Mouse (Mus musculus): ENCODE data around the gene Cldn20.
A peak's percentile ranks its signal among the peaks of the same experiment; 100 is the strongest.

Gene Cldn20

DNA sequence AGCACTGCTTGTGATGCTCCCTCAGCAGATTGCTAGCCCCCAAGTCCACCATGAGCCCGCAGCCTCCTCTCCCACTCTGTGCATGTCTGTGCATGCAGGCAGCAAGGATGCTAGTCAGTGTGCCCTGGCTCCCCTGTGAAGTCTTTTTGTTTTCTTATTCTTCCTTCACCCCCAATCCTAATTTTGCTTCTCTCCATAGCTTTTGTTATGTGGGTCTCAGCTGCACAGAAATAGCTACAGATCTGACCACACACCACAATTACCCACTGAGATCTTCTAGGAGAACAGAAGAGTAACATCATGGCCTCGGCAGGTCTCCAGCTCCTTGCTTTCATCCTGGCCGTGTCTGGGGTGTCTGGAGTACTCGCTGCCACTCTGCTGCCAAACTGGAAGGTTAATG lies at the start of gene Cldn20:
Gene Cldn20, plus strand, starts transcription at position 301 of the 400 bp plus-strand sequence.
- no peak for DNase-seq (ENCODE audit: low spot score in 2 of 2)

- peak in 1 of 2 experiments; percentile 51 for DNase-seq (ENCODE audit: low spot score in 2 of 2)
Measured at GRCm38 (mm10) chr17:3483091-3483490, 49.3 kb upstream of the Cldn20 start.

GRCm38 (mm10) chr17:3485851-3486250 lies 46.5 kb upstream of the Cldn20 start:
- DNase-seq (ENCODE audit: low spot score in 2 of 2), result no peak

DNA sequence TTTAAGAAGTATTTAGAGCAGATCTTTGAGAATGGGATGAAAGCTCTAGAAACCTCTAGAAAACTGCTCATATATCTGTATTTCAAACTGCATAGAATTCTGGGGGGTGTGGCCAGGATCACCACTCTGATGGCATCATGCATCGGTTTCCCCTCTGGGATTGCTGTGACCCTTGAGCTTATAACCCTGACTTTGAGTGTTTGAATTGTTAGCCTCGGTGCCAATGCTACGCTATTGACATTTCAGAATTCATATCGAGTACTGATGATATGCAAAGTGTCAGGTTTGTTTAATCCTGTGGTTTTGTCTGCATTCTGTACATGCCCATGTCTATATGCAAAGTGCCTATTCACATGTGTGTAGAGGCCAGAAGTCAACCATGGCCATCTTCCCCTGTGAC lies 45.1 kb upstream of the Cldn20 start:
- DNase-seq (ENCODE audit: low spot score in 2 of 2), result no peak

DNA sequence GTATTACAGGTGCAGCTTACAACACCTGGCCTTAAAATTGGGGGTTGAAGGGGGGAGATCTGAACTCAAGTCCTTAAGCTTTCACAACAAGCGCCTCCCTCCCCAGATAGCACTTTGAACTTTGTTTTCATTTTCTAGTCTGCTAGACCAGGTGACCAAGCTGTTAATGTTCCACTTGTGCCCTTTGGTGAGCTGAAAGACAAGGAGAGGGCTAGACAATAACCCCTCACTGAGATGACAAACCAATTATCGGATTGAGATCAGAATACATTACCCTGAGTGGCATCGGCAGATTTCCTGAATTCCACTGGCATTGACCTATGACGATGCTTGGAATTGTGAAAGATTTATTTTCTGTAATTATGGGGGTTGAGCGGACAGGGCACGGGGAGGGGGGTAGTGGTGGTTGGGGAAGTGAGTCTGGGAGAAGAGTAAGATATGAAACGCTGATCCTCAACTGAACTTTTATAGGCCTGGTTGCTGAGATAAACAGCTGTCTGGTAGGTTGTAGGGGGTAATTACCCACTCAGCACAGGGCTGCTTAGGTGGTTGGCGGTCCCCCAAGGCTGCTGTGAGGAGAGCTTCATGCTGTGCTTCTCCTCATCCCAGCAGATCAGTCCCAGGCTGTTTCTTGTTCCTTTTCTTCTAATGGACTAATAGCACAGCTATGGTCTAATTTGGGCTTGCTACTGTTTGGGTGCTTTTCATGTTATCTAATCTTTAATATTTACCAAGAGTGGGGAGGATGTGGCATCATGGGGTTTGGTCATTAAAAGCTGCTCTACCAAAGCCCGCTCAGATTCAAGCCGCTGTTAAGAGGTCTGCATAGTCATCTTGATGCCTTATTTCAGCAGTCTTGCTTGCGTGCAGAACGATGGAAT lies 44.4 kb upstream of the Cldn20 start:
- no peak for DNase-seq (ENCODE audit: low spot score in 2 of 2)

- DNase-seq (ENCODE audit: low spot score in 2 of 2), result peak in 1 of 2 experiments; percentile 44
Measured at GRCm38 (mm10) chr17:3490216-3490895, 42.0 kb upstream of the Cldn20 start.

DNA sequence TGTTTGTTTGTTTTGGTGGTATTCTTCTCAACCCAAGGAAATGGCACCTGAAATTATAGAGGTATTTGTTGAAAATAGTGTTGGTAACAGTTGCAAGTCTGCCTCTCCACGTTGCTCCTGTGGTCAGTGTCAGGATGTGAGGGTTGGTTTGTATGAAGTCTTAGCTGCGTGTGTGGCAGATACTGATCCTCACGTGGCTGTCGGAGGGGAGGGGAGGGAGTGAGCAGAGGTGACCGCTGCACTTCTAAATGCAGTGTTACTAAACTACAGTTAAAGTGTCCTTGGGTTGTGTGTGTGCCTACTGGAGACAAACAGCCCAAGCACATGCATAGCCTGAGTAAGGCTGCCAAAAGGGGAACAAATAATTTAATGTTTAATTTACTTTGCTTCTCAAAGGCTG lies 41.3 kb upstream of the Cldn20 start:
- no peak for DNase-seq (ENCODE audit: low spot score in 2 of 2)

DNA sequence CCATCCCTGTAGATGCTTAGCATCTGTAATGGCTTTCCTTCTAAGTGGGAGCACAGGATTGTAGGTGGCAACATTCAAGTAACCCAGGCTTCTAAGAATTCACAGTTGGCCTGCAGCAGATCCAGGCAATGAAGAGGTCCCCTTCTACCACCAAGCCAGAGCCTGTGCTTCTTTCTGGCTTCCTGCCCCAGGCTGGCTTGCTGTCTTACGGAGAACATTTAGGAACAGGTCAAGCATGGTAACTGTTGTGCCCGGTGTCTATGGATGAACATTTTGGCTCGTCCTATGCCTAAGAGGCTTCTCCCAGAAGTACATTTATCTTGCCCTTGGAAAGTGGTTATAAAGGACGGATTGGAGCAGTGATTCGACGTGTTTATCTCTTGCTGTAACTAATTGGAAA lies 40.7 kb upstream of the Cldn20 start:
- no peak for DNase-seq (ENCODE audit: low spot score in 2 of 2)

- DNase-seq (ENCODE audit: low spot score in 2 of 2), result no peak
Measured at GRCm38 (mm10) chr17:3495576-3495975, 36.8 kb upstream of the Cldn20 start.

DNA sequence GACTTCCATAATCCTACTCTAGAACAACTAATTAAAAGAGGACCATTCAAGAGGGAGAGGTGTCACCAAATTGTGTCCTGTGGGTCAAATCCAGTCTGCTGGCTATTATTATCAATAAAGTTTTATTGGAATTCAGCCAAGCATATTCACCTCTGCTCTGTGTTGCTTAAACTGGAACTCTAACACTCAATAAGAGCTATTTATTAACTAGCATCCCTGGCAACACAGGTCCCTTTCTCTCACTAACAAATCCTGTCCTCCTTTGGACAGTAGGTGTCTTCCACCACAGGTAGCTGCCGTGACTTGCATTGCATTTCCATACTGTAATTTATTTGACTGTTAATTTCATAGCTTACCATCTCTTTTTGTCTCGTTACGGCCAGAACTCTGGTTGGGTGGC lies 36.3 kb upstream of the Cldn20 start:
- no peak for DNase-seq (ENCODE audit: low spot score in 2 of 2)

DNA sequence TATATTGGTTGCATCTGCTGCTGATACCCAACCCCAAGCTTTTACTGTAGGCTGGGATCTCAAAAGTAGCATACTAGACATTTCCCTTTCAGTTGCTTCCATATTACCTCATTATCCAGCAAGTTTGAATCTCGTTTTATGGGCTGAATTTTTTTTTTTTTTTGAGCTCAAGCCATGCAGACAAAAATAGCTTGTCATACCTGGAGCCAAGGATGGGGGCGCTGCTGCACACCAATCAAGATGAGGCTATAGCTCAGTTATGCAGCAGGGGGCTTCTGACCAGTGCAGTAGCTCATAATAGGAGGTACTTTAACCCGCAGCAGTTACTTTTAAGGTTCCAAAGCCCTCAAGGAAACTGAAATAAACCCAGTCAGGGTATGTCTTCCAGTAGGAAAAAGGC lies 34.3 kb upstream of the Cldn20 start:
- no peak for DNase-seq (ENCODE audit: low spot score in 2 of 2)

DNA sequence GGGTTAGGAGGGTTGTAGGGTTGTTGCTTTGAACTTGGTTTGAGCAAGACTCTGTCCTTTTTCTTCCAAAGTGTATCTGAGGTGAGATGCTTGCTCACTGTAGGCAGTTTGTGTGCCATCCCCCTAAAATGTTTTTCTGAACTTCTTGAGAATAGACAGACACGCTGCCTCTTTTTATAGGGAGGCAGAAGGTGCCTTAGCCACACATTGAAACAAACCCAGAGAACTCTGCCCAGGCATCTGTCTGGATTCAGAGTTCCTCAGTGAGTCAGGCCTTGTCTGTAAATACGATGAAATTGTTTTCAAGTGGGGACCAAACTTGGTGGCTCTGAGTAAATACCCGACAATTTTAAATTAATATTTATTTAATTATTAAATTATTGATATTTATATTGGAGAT lies 33.8 kb upstream of the Cldn20 start:
- DNase-seq (ENCODE audit: low spot score in 2 of 2), result no peak

DNA sequence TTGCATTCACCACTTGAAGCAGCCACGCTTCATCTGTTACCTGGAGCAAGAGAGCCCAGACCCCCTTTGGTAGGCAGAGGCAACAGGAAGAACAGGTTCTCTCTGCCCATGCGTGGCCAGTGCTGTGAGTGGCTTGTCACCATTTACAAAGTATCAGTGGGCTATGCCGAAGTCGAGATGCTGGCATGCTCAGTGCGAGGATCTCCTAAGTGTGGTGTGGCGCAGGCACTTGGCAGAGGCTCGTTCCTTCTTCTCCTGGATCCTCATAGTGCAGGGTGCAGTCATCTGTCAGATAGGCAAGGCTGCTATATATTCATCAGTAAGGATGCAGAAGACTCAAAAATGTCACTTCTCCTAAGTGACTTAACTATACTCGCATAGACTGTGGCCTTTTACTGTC lies 32.9 kb upstream of the Cldn20 start:
- DNase-seq (ENCODE audit: low spot score in 2 of 2), result no peak

DNA sequence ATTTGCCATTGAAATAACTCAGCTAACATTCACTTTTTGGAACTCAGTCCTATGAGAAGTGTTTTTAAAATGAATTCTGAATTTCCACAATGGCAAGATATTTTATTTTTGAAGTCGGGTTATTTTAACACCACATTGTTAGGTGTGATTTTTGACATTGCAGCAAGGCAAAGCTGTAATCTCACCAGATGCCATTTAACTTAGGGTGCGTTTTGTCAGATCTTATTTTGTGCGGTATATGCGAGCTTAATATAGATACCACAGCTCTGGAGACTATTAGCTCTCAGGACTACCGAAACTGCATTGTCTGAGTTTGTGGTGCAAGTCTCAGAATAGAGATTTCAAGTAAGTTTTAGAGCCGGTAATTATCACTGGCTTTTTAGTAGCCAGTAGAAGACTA lies 32.3 kb upstream of the Cldn20 start:
- no peak for DNase-seq (ENCODE audit: low spot score in 2 of 2)

GRCm38 (mm10) chr17:3500936-3501335 lies 31.4 kb upstream of the Cldn20 start:
- no peak for DNase-seq (ENCODE audit: low spot score in 2 of 2)

DNA sequence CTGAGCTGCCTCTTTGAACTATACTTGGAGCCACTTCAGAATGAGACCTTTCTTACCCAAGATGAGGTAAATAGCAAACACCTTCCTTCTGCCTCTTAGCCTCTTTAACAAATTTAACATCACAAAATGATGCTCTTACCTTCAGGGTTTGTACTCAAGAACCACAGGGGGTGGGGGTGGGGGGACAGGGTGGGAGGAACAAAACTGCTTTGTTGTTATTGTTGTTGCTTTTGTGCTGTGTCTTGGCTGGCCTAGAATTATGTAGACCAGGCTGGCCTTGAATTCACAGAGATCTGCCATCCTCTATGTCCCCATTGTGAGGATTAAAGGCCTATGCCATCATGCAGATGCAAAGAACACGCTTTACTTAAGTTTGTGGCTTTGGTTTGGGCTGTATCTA lies 26.6 kb upstream of the Cldn20 start:
- DNase-seq (ENCODE audit: low spot score in 2 of 2), result no peak

GRCm38 (mm10) chr17:3506508-3506907 lies 25.8 kb upstream of the Cldn20 start:
- DNase-seq (ENCODE audit: low spot score in 2 of 2), result no peak

DNA sequence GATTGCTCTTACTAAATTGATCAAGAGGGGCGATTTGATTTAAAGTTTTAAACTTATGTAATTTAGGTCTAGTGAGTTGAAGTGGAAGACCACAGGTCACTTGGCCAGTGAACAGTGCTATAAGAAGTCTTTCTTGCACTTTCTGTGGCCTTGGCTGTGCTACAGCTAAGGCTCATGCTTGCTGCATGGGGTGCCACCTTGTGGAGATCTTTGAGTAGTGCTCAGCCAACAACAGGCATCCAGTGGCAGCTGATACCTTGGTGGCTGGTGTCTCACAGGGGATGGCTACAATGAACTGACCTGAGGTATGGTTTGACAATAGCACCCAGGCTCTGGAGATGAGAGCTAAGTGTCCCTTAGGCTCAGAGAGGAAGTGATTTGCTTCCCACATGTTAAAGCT lies 22.5 kb upstream of the Cldn20 start:
- peak; percentile 78 for DNase-seq (ENCODE audit: low spot score in 2 of 2)

DNA sequence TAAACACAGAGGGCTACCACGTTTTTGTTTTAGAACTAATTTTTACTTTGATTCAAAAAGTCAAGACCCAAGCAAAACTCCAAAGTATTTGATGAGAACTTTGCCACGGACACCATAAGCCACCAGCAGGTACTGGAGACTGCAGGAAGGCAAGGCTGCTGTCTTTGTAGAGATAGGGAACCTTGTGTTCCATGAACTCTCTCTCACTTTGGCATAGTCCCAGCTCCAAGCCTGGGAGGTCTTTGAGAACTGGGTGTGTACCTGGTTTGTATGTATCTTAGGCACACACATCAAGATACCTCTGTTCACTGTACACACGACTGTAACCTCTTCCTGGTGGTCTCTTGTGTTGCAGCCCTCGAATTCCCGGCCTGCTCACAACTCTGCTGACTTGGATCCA lies 18.0 kb upstream of the Cldn20 start:
- no peak for DNase-seq (ENCODE audit: low spot score in 2 of 2)

- no peak for DNase-seq (ENCODE audit: low spot score in 2 of 2)
Measured at GRCm38 (mm10) chr17:3515851-3516250, 16.5 kb upstream of the Cldn20 start.

GRCm38 (mm10) chr17:3516406-3516805 lies 15.9 kb upstream of the Cldn20 start:
- no peak for DNase-seq (ENCODE audit: low spot score in 2 of 2)

DNA sequence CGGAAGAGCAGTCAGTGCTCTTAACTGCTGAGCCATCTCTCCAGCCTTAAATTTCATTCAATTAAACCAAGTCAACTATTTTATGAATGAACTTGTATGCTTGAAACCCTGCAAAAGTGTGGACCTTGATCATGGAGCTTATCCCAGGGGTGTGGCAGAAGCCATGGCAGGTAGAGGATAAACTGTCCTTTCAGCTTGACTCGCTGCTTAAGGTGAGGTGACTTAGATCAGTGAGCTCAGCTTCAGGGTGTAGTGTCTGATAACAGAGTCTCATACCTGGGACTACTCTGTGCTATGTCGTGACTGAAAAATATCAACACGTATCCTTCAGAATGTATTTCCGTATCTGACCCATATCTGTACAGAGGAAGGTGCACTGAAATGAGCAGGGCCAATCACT lies 12.0 kb upstream of the Cldn20 start:
- DNase-seq (ENCODE audit: low spot score in 2 of 2), result no peak

- DNase-seq (ENCODE audit: low spot score in 2 of 2), result no peak
Measured at GRCm38 (mm10) chr17:3527841-3528471, 4.4 kb upstream of the Cldn20 start.
